In genomic region chr2:4883009-4883704, GRCm38 (mm10) we compare ENCODE assay signal across 8 mouse cellular contexts. TPM values are rescaled to one million over a fixed set of nuclear protein-coding genes. Genes with fewer than 3 reads are reported as not detected.
DNase-seq lines count a peak whose midpoint lies in the region; ATAC-seq and TF ChIP-seq lines count a peak whose summit lies in the region.

No protein-coding gene starts in this region.

- H3K9me3 ChIP-seq in embryonic facial prominence, embryonic 10.5 days = no peaks in the 10 kb centered on the region
- H3K9me3 ChIP-seq in limb, embryonic 10.5 days (replicated peaks) = no peaks in the 10 kb centered on the region
- H3K9me3 ChIP-seq in neural tube, embryonic 15.5 days (replicated peaks) = no peaks in the 10 kb centered on the region

- peak in 1 of 2 experiments; percentile 12 for DNase-seq in spleen, adult 2 months (ENCODE audit: low read depth in 1 of 2, low spot score in 2 of 2)
- DNase-seq in spleen, postnatal 14 days (ENCODE audit: low spot score in 2 of 2) = no peak
- DNase-seq in embryonic facial prominence, embryonic 10.5 days (ENCODE audit: low spot score) = no peak
- DNase-seq in limb, embryonic 10.5 days (ENCODE audit: low spot score) = no peak
- DNase-seq in spleen, adult 12 weeks (ENCODE audit: low spot score) = no peak
- no peak for DNase-seq in urinary bladder, postnatal 25 days (ENCODE audit: low spot score)

- peak overlapping the region; percentile 99 for H3K9ac ChIP-seq in neural tube, embryonic 15.5 days (replicated peaks)

- H3K27ac ChIP-seq in spleen, adult 2 months (ENCODE audit: insufficient read depth, low read length) = no peak overlapping the region
- H3K27ac ChIP-seq in embryonic facial prominence, embryonic 10.5 days (replicated peaks) = peak overlapping the region; percentile 100
- peak overlapping the region; percentile 100 for H3K27ac ChIP-seq in limb, embryonic 10.5 days
- H3K27ac ChIP-seq in neural tube, embryonic 15.5 days (replicated peaks) = peak overlapping the region; percentile 100

- no peaks in the 10 kb centered on the region for H3K27me3 ChIP-seq in spleen, adult 2 months (ENCODE audit: control insufficient read depth, insufficient read depth, low read length)
- H3K27me3 ChIP-seq in embryonic facial prominence, embryonic 10.5 days (replicated peaks; ENCODE audit: low read depth, poor library complexity, severe bottlenecking) = no peaks in the 10 kb centered on the region
- no peaks in the 10 kb centered on the region for H3K27me3 ChIP-seq in limb, embryonic 10.5 days (ENCODE audit: low read depth, poor library complexity, severe bottlenecking)
- no peaks in the 10 kb centered on the region for H3K27me3 ChIP-seq in neural tube, embryonic 15.5 days (replicated peaks)

- H3K4me3 ChIP-seq in spleen, adult 2 months (ENCODE audit: extremely low read depth, insufficient read depth, insufficient read length) = peak overlapping the region; percentile 85
- H3K4me3 ChIP-seq in embryonic facial prominence, embryonic 10.5 days = peak overlapping the region; percentile 91
- peak overlapping the region; percentile 95 for H3K4me3 ChIP-seq in limb, embryonic 10.5 days
- peak overlapping the region; percentile 96 for H3K4me3 ChIP-seq in neural tube, embryonic 15.5 days (replicated peaks)

- TF ChIP-seq POLR2A in spleen, adult 2 months (IDR thresholded peaks at IDR 0.05; ENCODE audit: low read depth, low read length) = no peak

- peaks cover 2% of the 10 kb centered on the region; the same call in 1 of the 2 replicates for H3K36me3 ChIP-seq in spleen, adult 2 months (ENCODE audit: control insufficient read depth, insufficient read depth, low read length)
- H3K36me3 ChIP-seq in embryonic facial prominence, embryonic 10.5 days (replicated peaks) = peaks cover 45% of the 10 kb centered on the region
- H3K36me3 ChIP-seq in limb, embryonic 10.5 days = peaks cover 43% of the 10 kb centered on the region
- H3K36me3 ChIP-seq in neural tube, embryonic 15.5 days = peaks cover 24% of the 10 kb centered on the region

- under 1% methylated on average over 18 of the region's 18 CpGs for WGBS in spleen, adult 2 months
- 3% methylated on average over 18 of the region's 18 CpGs for WGBS in embryonic facial prominence, embryonic 10.5 days
- WGBS in limb, embryonic 10.5 days = 2% methylated on average over 18 of the region's 18 CpGs
- 2% methylated on average over 18 of the region's 18 CpGs for WGBS in neural tube, embryonic 15.5 days

- TF ChIP-seq CTCF in spleen, adult 2 months (IDR thresholded peaks at IDR 0.05; ENCODE audit: extremely low read depth, insufficient read depth, insufficient read length, insufficient replicate concordance) = no peak

- ATAC-seq in neural tube, embryonic 15.5 days (ENCODE audit: low FRiP score) = no peak
- ATAC-seq in erythroid progenitor cell, adult 5-6 weeks (replicated peaks; ENCODE audit: low FRiP score, poor library complexity, severe bottlenecking) = no peak

- no peaks in the 10 kb centered on the region for H3K4me1 ChIP-seq in spleen, adult 2 months (ENCODE audit: control insufficient read depth, insufficient read depth, insufficient read length)
- peaks cover 24% of the 10 kb centered on the region for H3K4me1 ChIP-seq in embryonic facial prominence, embryonic 10.5 days
- peaks cover 20% of the 10 kb centered on the region for H3K4me1 ChIP-seq in limb, embryonic 10.5 days
- H3K4me1 ChIP-seq in neural tube, embryonic 15.5 days = peaks cover 35% of the 10 kb centered on the region

- peak overlapping the region; percentile 69 for H3K4me2 ChIP-seq in neural tube, embryonic 15.5 days

RNA-seq across cellular contexts. Expression of gene Sephs1, which starts 1.8 kb away (rescaled TPM):
- 8.8 and 10.8 TPM in 2 replicates for polyA plus RNA-seq in spleen, adult 2 months (2012; rRNA removed)
- 124 and 130 TPM in 2 replicates for polyA plus RNA-seq in embryonic facial prominence, embryonic 10.5 days (2016; fragmentation: Nextera tagmentation; extraction: Ambion mirVana)
- 139 and 147 TPM in 2 replicates for polyA plus RNA-seq in limb, embryonic 10.5 days (2016; fragmentation: Nextera tagmentation; extraction: Ambion mirVana)
- polyA plus RNA-seq in neural tube, embryonic 15.5 days (2015; fragmentation: Nextera tagmentation; extraction: Ambion mirVana) = 43.8 and 48.0 TPM in 2 replicates
- total RNA-seq in erythroid progenitor cell, adult 5-6 weeks (2015; ENCODE audit: low replicate concordance) = 13.7 and 19.7 TPM in 2 replicates
- total RNA-seq in erythroid progenitor cell, adult 5-6 weeks (2017; ENCODE audit: low replicate concordance) = 42.4 and 47.5 TPM in 2 replicates

RNA-seq across cellular contexts. Expression of gene Phyh, which starts 35.7 kb away (rescaled TPM):
- 14.9 and 15.3 TPM in 2 replicates for polyA plus RNA-seq in spleen, adult 2 months (2012; rRNA removed)
- polyA plus RNA-seq in embryonic facial prominence, embryonic 10.5 days (2016; fragmentation: Nextera tagmentation; extraction: Ambion mirVana) = 34.2 and 38.1 TPM in 2 replicates
- polyA plus RNA-seq in limb, embryonic 10.5 days (2016; fragmentation: Nextera tagmentation; extraction: Ambion mirVana) = 23.9 and 36.9 TPM in 2 replicates
- polyA plus RNA-seq in neural tube, embryonic 15.5 days (2015; fragmentation: Nextera tagmentation; extraction: Ambion mirVana) = 89.1 and 97.9 TPM in 2 replicates
- 20.5 and 29.2 TPM in 2 replicates for total RNA-seq in erythroid progenitor cell, adult 5-6 weeks (2015; ENCODE audit: low replicate concordance)
- 12.1 and 13.2 TPM in 2 replicates for total RNA-seq in erythroid progenitor cell, adult 5-6 weeks (2017; ENCODE audit: low replicate concordance)
